Mouse (Mus musculus) WW6 (cell line): ENCODE results near the gene Gal3st3.
"Not testable (repeated sequence)": the region's sequence is repeated elsewhere in the genome, so short reads cannot be mapped to it uniquely, and the experiment has no call there.

ENCODE experiments used
- DNase-seq: peaks from one replicate; pipeline ENCODE4 v3.0.0-alpha.2; 2013; ENCODE audit warnings: low read depth, low spot score

Gal3st3 gene

DNA sequence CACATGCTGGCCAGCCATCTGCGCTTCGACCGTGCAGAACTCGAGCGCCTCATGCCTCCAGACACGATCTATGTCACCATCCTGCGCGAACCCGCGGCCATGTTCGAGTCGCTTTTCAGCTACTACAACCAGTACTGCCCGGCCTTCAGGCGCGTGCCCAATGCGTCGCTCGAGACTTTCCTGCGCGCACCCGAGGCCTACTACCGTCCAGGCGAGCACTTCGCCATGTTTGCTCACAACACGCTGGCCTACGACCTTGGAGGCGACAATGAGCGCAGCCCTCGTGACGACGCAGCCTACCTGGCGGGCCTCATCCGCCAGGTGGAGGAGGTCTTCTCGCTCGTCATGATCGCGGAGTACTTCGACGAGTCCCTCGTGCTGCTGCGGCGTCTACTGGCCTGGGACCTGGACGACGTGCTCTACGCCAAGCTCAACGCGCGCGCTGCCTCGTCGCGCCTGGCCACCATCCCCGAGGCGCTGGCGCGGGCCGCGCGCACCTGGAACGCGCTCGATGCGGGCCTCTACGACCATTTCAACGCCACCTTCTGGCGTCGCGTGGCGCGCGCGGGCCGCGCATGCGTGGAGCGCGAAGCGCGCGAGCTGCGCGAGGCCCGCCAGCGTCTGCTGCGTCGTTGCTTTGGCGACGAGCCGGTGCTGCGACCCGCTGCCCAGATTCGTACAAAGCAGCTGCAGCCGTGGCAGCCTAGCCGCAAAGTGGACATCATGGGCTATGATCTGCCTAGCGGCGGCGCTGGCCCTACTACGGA lies 9.0 kb downstream of the Gal3st3 start:
- peak; percentile 65 for DNase-seq

DNA sequence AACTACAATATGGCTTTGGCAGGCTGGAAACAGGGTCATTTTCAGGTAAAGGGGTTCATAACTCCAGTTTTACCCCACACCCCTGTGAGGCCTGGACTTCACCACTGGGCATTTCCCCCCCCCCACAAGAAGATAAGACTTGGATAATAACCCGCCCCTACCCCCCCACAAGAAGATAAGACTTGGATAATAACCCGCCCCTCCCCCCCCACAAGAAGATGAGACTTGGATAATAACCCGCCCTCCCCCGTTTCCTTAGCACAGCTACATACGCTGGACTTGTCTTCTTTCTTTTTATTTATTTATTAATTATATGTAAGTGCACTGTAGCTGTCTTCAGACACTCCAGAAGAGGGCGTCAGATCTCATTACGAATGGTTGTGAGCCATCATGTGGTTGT lies 10.9 kb downstream of the Gal3st3 start:
- no peak for DNase-seq

DNA sequence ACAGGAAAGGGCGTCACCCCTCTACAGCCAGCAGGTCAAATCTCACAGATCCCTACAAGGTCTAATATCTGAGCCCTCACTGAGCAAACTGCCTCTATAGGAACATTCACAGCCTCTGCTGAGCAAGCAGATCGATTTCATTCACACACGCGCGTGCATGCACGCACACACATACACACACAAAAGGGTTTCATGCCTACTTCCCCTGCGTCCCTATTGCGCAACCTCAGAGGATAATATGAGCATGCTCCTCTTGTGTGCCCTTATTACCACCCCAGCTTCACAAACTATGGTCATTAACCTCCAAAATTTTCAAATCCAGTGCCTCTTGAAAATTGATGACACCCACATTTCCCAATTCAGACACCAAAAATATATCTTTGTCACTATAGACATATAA lies 15.1 kb downstream of the Gal3st3 start:
- DNase-seq: no peak

DNA sequence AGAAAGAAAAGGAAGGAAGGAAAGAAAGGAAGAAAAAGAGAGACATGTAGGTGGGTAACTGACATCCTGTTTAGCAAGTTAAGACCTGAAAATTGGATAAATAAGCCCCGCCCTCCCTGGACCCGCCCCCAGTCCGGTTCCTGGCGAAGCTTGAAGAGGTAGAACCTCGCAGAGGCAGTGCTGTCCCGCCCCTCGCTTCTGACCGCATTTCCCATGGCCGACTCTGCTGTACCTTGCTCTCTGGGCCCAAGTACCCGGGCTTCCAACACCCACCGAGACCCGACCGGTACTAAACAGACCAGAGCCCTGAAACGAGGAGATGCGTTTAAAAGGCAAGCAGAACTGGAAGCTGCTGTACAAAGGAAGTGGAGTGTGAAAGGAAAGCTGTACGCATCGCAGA lies 25.7 kb downstream of the Gal3st3 start:
- DNase-seq: no peak

DNA sequence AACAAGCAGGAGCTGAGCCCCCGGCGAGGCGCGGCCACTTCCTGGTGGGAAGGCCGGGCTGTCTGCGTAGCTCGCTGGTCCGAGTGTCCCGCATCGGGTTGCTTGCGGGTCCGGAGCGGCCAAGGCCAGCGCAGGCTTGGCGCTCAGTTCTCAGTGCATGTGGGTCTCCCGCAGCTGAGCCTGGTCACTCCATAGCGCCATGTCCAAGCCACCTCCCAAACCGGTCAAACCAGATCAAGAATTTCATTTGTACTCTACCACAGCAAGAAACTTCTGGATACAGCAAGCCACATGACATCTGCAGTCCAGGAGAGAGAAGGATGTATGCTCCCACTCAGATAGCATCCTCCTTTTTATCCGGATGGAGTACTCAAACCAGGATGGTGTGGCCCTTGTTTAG lies 29.8 kb downstream of the Gal3st3 start:
- DNase-seq: no peak

DNA sequence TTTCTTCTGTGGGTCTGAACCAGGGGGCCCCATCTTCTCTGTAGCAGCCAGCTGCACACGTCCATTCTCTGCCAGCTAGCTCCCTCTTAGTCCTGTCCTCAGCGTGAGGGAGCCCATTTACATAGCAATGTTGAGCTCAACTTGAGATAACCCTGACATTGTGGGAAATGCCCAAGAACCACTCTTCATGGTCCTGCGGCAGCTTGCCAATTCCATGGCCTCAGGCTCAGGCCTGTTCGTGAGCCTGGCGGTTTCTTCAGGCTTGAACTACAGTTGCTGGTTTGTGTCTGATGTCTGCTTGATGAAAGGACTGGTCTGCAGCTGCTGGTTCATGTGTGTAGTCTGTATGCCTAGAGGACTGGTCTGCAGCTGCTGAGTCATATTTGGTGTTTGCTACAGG lies 36.6 kb downstream of the Gal3st3 start:
- no peak for DNase-seq

DNA sequence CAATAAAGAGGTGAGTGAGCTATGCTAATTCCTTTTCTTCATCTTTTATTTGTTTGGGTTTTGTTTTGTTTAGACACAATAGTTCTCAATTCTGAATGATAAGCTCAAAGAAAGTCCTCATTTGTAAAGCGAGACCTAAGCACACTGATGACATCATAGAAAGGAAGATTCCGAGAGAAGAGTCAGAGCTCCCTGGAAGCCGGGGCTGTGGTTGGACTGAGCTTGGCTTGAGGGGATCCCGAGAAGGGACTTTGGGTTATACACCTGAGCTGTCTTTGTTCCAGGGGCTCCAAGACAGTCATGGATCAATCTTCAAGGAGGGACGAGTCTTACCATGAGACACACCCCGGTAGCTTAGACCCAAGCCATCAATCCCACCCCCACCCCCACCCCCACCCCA lies 37.3 kb downstream of the Gal3st3 start, which contains the start of gene Catsper1:
Catsper1 (plus strand) TSS at position 301 of the 400 bp plus-strand sequence.
- DNase-seq: no peak

DNA sequence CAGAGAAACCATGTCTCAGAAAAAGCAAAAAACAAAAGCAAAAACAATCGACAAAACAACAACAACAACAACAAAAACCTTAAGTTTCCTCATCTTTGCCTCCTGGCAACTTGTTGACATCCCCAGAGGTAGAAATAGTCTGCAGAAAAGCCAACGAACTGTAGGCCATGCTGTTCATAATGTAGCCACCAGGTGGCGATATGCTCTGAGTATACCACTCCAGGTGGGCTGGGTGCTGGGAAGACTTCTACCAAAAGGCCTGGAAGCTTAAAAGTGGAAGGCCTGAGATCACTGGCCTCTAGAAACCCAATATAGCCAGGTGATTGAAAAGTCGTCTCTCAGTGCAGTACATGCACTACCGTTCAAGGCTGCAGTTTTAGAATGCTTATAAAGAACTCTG lies 39.8 kb downstream of the Gal3st3 start:
- DNase-seq: peak; percentile 52

DNA sequence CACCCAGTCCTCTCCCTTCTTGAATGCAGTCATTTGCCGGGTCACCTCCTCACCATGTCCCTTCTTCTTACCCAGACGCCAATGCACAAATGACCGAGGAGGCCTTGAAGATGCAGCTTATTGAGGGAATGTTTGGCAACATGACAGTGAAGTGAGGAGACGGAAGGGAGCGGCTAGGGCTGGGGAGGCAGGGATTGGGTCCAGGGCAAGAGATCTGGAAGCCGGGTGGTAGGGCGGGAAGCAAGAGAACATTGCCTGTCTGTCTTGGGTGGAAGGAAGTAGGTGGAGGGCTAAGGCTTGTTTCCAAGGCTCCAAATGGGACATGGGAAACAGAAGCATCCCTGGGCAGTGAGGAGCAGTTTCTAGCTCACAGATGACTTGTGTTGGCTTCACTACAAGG lies 43.2 kb downstream of the Gal3st3 start:
- no peak for DNase-seq

DNA sequence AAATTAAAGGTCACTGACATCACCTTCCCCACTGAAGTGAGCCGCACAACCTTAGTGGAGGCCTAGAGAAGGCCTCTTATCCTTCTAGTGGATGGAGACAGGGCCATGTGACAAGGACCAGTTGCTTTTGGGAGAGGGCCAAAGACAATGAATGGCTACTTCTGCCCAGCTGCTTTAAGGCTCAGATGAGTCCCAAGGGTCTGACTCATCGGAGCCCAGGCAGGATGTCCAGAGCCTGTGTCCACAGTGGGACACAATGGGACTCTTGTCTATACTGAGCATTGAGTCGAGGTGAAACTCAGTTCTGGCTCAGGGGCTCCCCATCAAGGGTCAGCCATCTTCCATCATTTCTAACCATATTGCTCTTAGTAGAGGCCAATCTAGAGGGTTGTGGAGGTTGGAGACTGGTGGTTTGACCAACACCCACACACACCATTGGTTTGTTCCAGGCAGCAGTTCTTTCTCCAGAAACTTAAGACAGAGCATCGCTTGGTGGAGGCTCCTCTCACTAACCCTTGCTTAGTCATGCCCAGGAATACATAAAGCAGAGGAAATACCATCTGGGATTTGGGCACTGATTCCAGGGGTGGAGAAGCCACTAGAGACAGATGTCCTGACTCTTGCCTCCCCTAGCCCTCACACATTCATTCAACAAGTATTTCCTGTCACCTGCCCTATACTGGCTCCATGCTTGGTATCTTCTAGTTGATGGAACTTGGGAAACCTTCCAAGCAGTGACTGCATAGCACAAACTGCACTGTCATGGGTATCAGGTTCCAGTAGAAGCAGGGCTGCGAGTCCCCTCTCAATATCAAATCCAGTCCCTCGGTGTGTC lies 47.4 kb downstream of the Gal3st3 start:
- no peak for DNase-seq

DNA sequence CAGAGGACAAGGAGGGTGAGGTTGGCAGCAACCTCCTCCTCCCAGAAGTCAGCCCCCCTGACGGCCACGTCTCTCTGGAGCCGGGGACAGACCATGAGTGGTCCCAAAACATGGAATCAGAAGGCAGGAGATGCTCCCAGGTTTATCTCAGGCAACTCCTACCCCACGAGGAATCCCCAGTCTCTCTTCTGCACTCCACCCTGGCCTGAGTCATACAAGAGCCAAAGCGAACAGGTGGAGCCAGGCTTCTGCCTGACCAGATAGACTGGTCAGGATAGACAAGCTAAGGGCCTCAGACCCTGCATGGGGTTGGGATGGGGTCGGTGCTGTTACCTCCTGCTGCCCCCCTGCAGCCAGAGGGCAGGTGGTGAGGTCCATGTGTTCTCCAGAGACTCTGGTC lies 49.9 kb downstream of the Gal3st3 start:
- DNase-seq: no peak

DNA sequence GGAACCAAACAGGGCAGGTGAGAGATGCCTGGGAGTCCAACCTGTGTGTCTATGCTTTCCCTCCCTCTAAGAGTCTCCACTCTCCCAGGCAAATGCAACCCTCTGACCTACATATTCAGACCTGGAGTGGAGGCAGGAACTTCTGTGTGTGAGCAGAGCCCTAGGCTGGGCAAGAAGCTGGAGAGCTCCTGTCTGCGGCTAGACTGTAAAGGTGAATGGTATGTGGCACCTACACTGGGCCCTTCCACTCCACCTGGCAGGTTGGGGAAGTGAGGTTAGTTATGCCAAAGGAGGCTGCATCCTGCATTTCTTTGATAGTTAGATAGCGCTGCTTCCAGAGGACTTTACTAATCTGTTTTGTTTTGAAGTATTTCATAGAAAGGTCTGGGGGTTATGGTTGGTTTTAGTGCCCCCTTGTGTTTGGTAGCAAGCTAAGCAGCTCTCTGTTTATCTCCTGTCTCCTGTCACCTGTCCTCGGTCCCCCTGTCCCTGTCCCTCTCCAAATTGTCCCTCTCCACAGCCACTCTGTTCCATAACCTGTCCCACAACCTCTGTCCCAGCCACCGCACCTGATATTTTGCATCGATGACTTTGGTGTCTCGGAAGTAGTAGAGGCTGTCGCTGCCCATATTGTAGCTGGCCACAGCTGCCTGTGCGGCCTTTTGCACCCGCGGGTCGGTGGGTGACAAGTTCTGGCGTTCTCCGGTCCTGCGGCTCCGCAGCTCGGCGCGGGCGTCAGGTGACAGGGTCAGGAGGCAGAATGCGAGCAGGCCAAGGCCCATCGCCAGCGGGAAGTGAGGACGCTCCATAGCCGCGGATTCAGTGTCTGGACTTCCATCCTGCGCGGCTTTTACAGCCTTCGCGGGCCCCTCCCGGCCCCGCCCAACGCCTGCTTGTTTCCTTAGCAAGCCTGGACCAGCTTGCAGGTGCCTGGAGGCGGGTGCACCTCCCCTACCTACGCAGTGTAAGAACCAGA lies 50.7 kb downstream of the Gal3st3 start:
- DNase-seq: no peak

DNA sequence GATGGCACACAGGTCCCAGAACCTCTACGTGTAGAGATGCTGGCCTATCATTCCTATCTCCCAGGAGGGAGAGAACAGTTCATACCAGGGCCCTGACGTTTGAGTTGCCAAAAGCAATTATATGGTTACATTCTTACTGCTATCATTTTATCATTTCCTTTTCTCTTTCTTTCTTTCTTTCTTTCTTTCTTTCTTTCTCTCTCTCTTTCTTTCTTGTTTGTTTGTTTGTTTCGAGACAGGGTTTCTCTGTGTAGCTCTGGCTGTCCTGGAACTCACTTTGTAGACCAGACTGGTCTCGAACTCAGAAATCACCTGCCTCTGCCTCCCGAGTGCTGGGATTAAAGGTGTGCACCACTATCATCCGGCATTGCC lies 51.4 kb downstream of the Gal3st3 start, which contains the start of gene Cst6:
Cst6 (minus strand) TSS at position 73 of the 372 bp plus-strand sequence.
- DNase-seq: not testable (repeated sequence)

DNA sequence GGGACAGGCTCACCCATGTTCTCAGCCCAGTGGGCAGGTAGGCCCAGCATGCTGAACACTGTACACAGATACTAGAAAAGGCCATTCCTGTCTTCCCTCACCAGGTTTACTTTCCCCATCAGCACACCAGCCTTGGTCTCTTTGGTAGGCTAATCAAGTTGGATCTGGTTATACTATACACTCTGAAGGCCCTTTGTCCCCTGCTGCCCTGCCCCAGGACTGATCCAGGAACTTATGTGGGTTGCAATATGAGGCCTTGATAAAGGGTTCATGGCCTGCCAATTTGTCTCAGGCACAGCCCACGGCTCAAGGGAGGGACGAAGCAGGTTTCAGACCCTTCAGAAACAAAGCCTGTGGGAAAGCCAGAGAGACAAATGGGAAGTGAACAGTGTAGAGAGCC lies 55.5 kb downstream of the Gal3st3 start:
- DNase-seq: no peak

DNA sequence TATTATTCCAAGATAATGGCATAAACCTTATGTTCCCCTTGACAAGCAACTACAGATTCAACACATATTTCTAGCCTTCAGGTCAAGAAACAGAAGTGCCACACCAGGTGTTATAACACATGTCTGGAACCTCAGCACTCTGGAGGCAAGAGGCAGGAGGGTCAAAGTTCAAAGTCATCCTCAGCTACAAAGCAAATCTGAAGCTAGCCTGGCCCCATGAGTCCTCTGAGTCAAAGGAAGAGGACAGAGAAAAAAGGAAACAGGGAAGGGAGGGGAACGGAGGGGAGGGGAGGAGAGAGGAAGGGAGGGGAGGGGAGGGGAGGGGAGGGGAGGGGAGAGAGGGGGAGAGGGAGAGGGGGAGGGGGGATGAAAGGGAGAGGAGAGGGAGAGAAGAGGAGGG lies 57.9 kb downstream of the Gal3st3 start:
- no peak for DNase-seq
